Mouse (Mus musculus) spleen, adult 18-20 months (tissue): ENCODE results near the gene Tmem175.
"Not testable (repeated sequence)": the region's sequence is repeated elsewhere in the genome, so short reads cannot be mapped to it uniquely, and the experiment has no call there.

ENCODE experiments used
- DNase-seq, 2 experiments: peaks; one replicate each; pipeline ENCODE4 v3.0.0; 2022; ENCODE audit warnings: mixed read lengths in 2 of 2

The Tmem175 gene

DNA sequence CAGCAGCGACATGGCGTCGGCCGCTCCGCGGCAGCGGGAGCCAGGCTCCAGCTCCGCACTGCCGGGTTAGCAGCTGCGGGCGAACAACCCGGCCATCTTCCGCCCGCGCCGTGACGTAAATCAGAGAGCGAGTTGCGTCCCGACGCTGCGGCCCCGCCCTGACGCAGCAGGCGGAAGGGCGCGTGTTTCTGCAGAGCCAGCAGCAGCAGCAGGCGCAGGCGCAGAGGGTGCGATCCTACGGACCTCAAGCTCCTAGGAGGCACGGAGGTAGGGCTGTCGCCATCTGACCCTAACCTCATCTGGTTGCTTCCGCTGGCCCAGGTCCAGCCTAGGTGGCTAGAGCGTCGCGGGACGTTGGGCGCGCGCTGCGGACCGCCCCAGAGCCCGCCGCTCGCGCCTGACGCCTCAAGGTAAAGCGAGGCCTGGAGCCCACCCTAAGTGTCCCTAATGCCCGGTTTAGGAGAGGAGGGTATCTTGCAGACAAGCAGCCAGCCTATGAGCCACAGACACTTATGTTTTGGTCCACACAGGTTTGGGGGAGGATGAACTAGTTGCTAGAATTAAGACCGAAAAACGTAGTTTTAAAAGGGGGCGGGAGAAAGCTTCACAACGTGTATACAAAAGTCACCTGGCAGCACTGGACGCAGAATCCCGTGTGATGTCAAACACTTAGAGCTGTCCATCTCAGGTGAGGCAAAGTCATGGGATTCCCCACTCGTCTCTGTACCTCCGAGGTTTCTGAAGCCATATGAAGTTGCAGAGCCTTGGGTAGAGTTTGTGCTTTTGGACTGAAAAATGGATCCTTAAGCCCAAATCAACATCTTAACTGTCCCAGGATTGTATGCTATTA lies at the start of gene Tmem175, which contains the start of gene Gak:
Tmem175 (plus strand) TSS at position 137 of the 850 bp plus-strand sequence.
Gak (minus strand) TSS at position 122 of the 850 bp plus-strand sequence.
- DNase-seq: peak; percentile 84 to 87

DNA sequence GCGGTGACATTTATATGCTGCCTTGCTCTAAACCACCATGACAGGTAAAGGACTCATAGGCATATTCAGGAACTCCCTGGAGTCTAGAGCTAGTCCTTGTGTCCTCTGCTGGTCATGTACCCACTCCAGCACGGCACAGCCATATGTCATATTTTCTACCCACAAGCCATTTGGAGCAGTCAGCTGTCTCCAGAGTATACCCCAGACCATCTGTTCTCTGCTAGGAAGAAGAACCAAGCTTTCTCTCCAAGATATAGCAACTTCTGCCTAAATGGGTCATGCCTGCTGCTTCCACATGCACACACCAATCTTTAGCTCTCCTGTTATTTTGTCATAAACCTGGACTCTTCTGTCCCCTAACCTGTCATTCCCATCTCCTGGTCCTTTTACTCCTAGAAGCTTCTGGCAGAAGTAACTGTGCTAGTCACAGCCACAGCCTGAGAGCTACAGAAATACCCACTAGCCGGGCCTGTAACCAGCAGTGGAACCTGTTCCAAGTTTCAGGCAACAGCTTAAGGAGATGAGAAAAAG lies 48.1 kb upstream of the Tmem175 start:
- DNase-seq: no peak

DNA sequence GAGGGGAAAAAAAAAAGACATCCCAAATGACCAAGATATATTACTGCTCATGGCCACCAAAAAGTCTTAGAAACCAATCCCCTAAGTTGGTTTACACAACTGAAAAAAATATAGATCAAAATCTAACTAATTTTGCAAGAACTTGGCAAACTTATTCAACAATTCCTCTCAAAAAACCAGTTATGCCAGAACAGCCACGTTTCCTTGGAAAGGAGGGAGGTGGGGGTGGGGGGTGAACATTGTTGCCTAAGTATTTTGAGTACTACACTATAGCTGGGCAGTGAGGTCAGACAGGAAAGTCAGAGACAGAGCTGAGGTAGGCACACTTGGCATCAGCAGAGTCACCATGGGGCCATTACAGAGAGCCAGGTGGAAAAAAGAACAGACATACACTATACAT lies 29.6 kb upstream of the Tmem175 start:
- no peak for DNase-seq

- no peak for DNase-seq
Measured at GRCm38 (mm10) chr5:108602537-108602936, 27.0 kb upstream of the Tmem175 start.

GRCm38 (mm10) chr5:108610426-108610825 lies 19.1 kb upstream of the Tmem175 start:
- DNase-seq: no peak

DNA sequence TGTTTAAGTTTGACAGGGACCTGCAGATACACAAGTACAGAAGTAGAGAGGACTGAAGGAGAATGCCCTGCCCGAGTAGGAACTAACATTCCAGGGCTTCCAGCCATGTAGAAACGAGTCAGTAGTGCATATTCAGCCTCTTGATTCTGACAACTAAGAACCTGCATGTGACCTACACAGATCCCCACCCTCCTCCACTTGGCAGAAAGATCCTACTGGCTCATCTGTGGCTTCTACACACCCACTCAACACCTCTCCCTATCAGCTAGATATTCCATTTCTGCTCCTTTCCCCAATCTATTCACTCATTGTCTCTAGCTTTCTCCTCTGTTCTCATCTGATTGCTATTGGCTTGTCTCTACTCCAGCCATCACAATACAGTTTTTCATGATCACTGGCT lies 7.7 kb upstream of the Tmem175 start:
- no peak for DNase-seq

GRCm38 (mm10) chr5:108626050-108626660 lies 3.4 kb upstream of the Tmem175 start:
- no peak for DNase-seq

GRCm38 (mm10) chr5:108628891-108629633 lies 508 bp upstream of the Tmem175 start:
- no peak for DNase-seq

DNA sequence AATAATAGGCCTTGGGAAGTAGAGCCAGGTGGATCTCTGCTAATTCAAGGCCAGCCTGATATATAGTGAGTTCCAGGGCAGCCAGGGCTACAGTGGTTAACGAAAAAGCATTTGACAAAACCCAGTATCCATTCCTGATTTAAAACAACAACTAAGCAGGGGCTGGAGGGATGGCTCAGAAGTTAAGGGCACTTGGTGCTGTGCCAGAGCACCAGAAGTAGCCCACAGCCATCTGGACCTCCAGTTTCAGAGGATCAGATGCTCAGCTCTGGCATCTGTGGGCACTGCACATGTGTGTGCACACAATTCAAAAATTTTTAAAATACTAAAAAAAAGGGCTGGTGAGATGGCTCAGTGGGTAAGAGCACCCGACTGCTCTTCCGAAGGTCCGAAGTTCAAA lies 4.1 kb downstream of the Tmem175 start:
- DNase-seq: no peak

DNA sequence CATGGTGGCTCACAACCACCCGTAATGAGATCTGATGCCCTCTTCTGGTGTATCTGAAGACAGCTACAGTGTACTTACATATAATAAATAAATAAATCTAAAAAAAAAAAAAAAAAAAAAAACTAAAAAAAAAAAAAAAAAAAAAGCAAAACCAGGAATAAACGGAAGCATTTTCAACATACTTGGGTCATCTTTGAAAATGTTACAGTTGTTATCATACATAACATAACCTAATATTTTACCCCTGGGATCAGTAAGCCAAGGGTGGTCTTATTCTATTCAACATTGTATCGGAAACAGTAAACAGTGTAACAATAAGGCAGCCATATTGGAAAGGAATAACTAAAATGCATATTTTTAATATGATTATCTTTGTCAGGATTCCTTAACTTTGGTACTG lies 4.5 kb downstream of the Tmem175 start:
- DNase-seq: not testable (repeated sequence)

DNA sequence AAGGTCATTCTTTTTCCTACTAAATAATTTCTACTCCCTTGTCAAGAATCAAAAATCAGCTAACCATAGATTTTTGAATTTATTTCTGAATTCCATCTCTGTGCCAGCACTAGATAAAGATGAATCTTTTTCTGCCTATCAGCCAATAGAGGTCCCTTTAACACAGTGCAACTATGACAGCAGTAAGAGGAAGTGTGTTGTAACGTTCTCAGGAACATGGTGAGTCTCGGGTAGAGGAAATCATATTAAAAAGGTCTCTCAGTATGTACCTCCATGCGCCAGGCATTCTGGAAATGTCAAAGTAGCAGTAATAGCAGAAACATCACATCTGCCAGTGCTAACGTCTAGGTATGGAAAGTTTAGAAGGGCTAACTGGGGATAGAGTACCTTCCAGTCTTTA lies 6.6 kb downstream of the Tmem175 start:
- DNase-seq: no peak

- no peak for DNase-seq
Measured at GRCm38 (mm10) chr5:108643674-108644073, 14.1 kb downstream of the Tmem175 start.

DNA sequence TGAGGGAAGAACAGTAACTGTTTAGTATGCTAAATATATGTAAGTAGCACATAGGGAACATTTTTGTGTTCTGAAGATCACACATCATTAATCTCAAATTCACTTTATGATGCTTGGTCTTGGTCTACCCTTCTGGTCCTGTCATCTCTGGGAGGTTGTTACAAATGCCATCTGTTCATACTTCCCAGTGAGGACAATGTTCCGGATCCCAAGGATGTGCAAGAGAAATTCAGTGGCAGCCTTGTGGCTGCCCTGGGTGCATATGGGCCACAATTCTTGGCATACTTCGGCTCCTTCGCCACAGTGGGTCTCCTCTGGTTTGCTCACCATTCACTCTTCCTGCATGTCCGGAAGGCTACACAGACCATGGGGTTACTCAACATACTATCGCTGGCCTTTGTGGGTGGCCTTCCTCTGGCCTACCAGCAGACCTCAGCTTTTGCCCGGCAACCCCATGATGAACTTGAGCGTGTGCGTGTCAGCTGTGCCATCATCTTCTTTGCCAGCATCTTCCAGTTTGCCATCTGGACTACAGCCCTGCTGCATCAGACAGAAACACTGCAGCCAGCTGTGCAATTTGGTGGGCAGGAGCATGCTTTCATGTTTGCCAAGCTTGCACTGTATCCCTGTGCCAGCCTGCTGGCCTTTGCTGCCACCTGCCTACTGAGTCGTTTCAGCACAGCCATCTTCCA lies 16.2 kb downstream of the Tmem175 start:
- DNase-seq: no peak

- no peak for DNase-seq
Measured at GRCm38 (mm10) chr5:108646343-108646660, 16.7 kb downstream of the Tmem175 start.

DNA sequence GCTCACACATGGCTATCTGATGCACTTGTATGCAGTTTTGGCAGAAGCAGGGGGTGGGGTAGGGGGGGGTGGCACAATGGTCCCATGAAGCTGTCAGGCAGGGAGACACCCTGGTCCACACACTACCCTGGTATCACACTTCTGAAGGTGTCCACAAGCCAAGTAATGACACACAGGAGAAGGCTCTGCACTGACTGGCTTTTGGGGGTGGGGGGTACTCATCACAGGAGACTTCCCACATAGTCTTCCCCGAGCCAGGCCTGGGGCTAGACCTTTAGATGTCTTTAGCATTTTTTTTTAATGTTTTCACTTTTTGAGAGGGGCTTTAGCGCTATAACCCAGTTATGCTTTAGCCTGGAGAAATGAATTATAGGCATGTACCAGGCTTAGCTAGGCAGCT lies 17.7 kb downstream of the Tmem175 start:
- no peak for DNase-seq

GRCm38 (mm10) chr5:108647820-108648465 lies 18.4 kb downstream of the Tmem175 start:
- no peak for DNase-seq

DNA sequence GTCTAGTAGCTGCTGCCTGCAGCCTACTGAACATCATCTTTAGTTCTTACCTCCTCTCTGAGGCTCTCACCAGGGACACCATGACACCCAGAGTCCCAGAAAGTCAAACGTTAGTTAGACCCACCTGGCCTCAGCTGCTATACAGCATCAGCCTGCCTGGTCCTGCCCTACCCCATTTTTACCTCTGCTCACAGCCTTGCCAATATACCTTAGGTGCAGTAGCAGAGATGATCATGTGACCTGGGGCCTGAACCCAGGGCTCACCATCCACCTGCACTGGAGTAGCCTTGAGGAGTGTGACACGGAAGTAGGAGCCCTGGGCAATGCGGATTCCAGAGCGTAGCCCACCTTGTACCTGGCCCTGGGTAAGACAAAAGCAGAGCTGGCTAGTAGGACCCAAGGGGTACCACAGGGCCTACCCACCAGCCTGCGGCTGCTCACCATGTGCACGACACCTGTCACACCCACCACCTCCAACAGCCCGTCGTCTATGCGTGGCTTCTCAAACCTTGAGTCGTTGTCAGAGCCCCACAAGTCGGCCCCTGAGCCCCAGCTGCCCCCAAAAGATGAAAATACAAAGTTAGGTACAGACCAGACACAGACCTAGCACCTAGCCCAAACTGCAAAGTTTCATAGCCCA lies 19.5 kb downstream of the Tmem175 start:
- DNase-seq: no peak

- DNase-seq: no peak
Measured at GRCm38 (mm10) chr5:108650341-108650740, 20.8 kb downstream of the Tmem175 start.

DNA sequence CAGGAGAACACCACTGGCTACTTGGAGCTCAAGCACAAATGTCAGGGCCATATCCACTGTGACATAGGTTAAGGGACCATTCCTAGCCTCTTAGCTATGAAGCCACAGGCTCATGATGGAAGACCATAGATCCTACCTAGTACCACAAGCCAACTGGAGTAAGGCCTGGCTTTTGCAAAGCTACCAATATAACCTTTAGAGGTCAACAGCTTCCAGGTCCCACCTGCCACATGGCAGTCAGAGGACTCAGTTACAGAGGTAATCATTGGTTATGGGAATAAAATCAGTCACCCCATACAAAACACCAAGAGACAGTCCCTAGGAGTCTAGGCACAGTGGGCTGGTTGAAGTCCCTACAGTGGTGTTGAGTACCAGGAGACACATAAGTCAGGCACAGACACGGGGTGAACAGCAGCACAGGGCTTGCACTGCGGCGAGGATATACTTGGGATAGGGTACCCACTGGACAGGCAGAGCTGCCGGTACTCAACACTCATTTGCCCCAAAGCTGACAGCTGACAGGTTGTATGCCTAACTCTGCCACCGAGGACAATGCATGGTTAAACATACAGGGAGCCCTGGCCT lies 21.7 kb downstream of the Tmem175 start:
- DNase-seq: no peak

GRCm38 (mm10) chr5:108651823-108652222 lies 22.3 kb downstream of the Tmem175 start:
- DNase-seq: peak in 1 of 2 experiments; percentile 61

DNA sequence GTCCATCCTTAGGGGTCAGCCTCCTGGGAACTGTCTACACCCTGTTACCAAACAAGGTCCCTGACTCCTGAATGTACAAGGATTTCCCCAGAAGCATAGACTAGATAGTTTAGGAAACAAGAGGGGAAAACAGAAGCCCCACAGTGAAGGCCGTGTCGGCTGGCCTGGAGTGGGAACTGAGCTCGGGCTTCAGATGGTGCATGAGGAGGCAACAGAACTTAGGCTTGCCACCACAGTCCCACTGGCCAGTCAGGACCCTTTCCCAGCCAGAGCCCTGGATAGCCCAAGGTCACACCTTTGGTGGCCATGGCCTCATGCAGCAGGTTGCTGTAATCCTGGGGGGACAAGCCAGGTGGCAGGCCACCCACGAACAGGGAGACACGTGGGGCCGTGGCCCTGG lies 23.8 kb downstream of the Tmem175 start:
- DNase-seq: no peak
